Mouse (Mus musculus) C2C12 (cell line): Measurements from ENCODE around the gene Ube2e2.

ENCODE experiments used
- CTCF ChIP-seq: IDR thresholded peaks from one replicate; pipeline ENCODE4 v1.5.1; 2011; ENCODE audit not compliant: control insufficient read depth, insufficient read depth, insufficient read length
- MAX ChIP-seq: IDR thresholded peaks from one replicate; pipeline ENCODE4 v1.6.1; 2011; ENCODE audit warnings: mild to moderate bottlenecking, control low read depth
- MYOD1 ChIP-seq: IDR thresholded peaks from one replicate; pipeline ENCODE4 v1.6.1; 2011; ENCODE audit warnings: low read depth; ENCODE audit not compliant: control insufficient read depth, insufficient read length
- MYOG ChIP-seq: IDR thresholded peaks from one replicate; pipeline ENCODE4 v1.6.1; 2011; ENCODE audit not compliant: control insufficient read depth, insufficient read length; ENCODE audit errors: extremely low read depth
- USF1 ChIP-seq: IDR thresholded peaks from one replicate; pipeline ENCODE4 v1.6.1; 2011; ENCODE audit warnings: low read depth, mild to moderate bottlenecking, control low read depth, moderate library complexity

GRCm38 (mm10) chr14:18667755-18668154 is 226.3 kb downstream of the Ube2e2 start:
- TF ChIP-seq CTCF = no peak
- TF ChIP-seq MAX = no peak
- TF ChIP-seq MYOD1 = no peak
- TF ChIP-seq USF1 = no peak
- TF ChIP-seq MYOG = no peak
